Mouse (Mus musculus): Measurements from ENCODE around the gene 5730596B20Rik. TPM values are rescaled to one million over a fixed set of nuclear protein-coding genes. Genes with fewer than 3 reads are reported as not detected.
A peak's percentile ranks its signal among the peaks of the same experiment; 100 is the strongest.

The 5730596B20Rik gene
- total RNA-seq, 2 experiments from 2014 or later: 0.13 to 0.33 TPM

DNA sequence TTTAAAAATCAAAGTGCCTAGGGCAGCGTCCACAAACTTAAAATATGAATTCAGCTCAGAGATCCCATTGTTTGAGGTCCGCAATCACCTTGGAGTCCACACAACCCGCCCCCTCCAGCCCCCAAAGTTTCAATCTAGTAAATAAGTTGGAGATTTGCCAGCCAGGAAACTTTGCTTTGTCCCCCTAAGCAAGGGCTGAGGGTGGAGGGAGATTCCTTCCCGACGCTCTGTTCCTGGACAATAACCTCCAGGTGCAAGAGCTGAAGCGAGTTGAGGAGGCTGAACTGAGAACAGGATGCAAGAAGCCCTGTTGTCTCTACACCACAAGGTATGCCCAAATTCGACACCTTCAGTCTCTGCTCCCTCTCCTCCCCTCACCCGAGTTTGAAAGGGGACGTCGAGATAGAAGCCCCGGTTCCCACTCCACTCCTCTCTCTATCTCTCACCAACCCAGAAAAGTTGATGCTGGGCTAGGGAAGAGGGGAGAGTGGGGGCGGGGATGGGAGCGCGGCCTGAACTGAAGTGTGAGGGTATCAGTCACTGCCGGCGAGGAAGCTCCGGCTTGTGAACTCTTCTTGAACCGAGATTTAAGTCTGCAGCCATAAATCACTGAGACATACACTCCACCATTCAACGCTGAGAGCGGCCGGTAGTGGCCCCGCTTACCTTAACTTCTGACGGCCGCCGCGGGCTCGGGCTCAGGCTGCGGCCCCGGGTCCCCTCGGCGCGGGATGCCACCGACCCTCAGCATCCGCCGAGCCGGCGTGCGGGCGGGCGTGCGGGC lies 2.1 kb upstream of the 5730596B20Rik start:
- no peak for DNase-seq (ENCODE audit: low spot score in 2 of 2)

DNA sequence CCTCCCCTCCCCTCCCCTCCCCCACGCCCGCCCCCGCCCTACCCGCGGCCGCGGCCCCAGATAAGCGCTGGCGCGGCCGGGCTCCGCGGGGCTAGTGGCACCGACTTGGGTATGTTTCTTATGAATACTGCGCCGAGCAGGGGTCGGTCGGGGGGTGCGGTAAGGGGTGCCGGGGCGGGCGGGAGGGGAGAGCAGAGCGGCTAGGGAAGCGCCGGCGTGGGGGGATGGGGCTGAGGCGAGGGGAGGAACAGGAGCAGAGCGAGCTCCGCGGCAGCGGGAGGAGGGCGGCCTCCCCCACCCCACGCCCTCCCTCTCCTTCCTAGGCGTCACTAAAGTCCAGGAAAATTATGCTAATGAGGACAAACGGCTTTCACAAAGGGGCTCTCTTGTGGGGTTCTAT lies 1.4 kb upstream of the 5730596B20Rik start:
- peak in 1 of 2 experiments; percentile 51 for DNase-seq (ENCODE audit: low spot score in 2 of 2)

GRCm38 (mm10) chr6:52176391-52176790 lies 907 bp upstream of the 5730596B20Rik start:
- DNase-seq (ENCODE audit: low spot score in 2 of 2): no peak

DNA sequence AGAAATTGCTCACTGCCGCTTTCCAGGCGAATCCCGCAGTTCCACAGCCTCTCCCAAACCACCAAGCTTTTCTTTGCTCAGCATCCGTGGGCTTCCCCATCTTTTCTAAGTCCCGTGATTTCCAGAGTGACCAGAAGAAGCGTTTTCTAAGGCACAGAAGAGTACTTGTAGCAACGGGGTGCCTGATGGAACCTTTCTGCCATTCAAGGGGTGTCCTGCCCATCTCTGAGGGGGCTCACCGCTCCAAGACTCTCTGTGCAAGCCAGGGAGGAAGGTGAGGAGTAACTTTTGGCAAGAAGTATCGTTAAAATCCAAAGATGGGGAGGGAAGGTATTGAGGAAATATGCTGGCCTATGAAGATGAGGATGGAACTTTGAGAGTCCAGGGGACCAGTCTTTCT lies 508 bp downstream of the 5730596B20Rik start:
- no peak for DNase-seq (ENCODE audit: low spot score in 2 of 2)

DNA sequence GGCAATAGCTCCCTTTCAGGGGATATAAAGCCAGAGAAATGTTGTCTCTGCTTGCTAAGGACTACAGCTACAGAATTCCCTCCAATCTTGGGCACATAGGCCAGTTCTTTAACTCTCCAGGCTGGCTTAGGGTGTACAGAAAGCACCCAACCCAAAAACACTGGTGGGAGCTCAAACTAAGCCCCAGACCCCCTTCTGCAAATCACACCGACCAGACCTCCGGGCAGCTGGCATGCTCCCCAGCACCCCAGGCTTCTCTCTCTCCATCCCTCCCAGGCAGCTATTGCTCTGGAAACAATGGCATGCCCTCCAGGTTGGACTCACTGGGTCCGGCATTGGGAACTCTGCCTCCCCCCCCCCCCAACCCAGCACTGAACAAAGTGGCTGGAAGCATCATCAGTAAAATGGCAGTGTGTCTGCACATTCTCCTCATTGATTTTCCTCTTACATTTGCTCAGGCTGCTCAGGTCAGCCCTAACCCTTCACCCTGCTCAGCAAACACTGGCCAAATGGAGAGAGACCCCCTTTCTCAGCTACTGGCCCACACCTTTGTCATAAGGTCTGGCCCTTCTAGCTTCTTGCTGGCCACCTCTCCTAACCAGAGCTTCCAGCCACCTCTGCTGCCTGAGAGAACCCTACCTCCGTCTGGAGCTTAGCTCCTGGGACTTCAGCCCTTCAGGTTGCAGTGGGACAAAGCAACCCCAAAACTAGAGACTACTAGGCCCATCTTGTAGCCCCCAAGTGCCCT lies 1.8 kb downstream of the 5730596B20Rik start:
- peak in 1 of 2 experiments; percentile 15 for DNase-seq (ENCODE audit: low spot score in 2 of 2)

DNA sequence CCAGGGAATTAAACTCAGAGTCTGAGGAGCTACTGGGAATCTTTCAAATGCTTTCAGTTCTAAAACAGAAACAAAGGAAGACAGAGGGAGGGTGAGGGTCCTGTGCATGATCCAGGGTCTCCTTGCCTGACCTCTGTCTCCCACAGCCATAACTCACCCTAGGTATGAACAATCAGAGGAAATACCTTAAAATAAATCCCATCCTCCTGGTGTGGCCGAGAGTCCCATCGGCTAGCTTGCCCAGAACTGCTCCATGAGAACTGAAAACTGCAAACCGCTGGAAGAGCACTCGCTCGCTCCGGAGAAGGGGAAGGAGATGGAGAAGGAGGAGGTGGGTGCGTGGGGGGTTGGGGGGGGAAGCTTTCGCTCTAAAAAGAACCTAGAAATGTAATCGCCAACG lies 2.4 kb downstream of the 5730596B20Rik start:
- DNase-seq (ENCODE audit: low spot score in 2 of 2): peak in 1 of 2 experiments; percentile 17

- peak in 1 of 2 experiments; percentile 17 for DNase-seq (ENCODE audit: low spot score in 2 of 2)
Measured at GRCm38 (mm10) chr6:52180213-52180710, 3.0 kb downstream of the 5730596B20Rik start.

DNA sequence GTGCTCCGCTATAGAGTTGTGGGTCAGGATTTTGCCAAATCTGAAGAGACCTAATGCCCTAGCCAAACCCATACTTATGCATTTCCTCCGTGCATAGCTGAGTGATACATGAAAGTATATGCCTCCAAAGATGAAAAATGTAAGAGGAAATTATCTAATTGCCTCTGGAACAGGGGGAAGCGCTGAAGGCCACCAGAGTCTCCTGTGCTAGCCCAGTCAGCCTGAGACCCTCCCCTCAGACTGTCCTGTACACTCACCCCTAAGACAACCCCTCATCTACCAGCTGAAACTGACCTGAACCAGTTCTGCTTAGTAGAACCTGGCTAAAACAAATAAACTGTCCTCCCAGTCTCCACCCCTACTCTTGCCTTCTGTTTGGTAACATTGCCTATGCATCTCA lies 3.4 kb downstream of the 5730596B20Rik start:
- DNase-seq (ENCODE audit: low spot score in 2 of 2): no peak

- no peak for DNase-seq (ENCODE audit: low spot score in 2 of 2)
Measured at GRCm38 (mm10) chr6:52182030-52182429, 4.7 kb downstream of the 5730596B20Rik start.

- DNase-seq (ENCODE audit: low spot score in 2 of 2): no peak
Measured at GRCm38 (mm10) chr6:52182793-52183192, 5.5 kb downstream of the 5730596B20Rik start.

DNA sequence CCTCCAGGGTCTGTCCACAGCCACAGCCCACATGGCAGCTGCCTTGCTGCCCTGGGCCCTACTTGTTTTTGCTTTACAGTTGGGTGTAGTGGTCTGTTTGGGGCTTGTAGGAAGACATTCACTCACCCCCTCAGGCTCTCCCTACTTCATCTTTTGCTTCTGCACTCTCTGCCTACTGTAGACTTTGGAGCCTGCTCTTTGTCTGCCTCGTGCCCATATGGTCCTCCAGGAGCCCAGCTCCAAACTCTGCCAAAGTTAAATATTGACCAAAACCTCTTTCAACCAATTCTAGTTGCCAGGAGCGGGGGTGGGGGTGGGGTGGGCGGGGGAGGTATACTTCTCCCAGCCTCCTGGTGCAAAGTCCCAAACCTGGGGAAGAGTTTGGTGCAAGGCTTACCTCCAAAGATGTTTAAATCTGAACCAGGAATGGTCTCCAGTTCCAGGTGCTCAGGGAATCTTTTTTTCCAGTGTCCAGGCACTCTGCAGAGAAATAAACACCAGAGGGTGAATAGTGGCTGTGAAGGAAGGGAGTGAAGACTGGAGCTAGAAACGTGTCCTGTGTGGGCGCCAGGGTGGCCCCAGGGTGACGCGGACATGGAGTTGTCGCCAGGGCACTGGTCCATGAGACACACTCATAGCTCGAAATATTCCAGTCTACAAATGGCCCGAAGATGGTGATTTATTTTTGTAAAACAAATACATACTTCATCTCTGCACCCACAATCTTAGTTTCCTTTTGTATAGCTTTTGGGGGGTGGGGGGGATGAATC lies 6.2 kb downstream of the 5730596B20Rik start:
- peak in 1 of 2 experiments; percentile 24 for DNase-seq (ENCODE audit: low spot score in 2 of 2)

DNA sequence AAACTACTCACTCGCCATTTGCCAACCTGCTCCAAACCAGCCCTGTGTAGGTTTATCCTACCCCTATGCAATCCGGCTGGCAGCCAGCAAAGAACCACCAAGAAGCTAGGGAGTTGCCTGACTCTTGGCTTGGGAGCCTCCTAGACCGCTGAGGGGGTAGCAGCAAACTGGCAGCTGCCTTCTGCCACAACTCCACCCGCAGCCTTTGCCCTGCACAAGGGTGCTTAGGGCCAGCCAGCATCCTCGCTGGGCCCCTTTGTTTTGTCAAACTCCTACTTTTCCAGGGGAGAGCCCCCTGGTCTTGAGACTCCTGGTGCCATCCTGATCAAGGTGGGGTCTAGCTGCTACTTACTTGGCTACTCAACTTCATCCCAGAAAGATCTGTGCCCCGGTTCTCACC lies 7.4 kb downstream of the 5730596B20Rik start:
- DNase-seq (ENCODE audit: low spot score in 2 of 2): peak in 1 of 2 experiments; percentile 23

GRCm38 (mm10) chr6:52185222-52185621 lies 7.9 kb downstream of the 5730596B20Rik start:
- peak in 1 of 2 experiments; percentile 22 for DNase-seq (ENCODE audit: low spot score in 2 of 2)

GRCm38 (mm10) chr6:52185834-52186233 lies 8.5 kb downstream of the 5730596B20Rik start:
- peak in 1 of 2 experiments; percentile 15 for DNase-seq (ENCODE audit: low spot score in 2 of 2)

GRCm38 (mm10) chr6:52186500-52186899 lies 9.2 kb downstream of the 5730596B20Rik start:
- no peak for DNase-seq (ENCODE audit: low spot score in 2 of 2)

DNA sequence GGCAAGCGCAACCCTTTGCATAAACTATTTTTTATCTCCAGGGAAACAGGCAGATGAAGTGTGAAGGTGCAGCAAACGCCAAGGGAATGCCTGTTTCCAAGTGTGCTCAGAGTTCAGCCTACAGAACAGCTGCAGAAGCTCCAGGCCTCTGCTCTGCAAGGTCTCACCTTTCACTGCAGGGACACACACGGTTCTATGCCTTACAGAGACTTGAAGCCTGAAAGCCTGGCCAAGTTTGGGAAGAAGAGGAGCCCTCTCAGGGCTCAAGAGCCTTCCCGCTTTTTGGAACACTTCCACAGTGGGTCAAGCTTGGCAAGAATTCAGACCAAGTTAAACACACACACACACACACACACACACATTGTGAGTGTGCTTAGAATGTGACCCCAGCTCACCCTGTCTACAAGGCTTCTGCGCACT lies 11.9 kb downstream of the 5730596B20Rik start:
- DNase-seq (ENCODE audit: low spot score in 2 of 2): peak in 1 of 2 experiments; percentile 15

DNA sequence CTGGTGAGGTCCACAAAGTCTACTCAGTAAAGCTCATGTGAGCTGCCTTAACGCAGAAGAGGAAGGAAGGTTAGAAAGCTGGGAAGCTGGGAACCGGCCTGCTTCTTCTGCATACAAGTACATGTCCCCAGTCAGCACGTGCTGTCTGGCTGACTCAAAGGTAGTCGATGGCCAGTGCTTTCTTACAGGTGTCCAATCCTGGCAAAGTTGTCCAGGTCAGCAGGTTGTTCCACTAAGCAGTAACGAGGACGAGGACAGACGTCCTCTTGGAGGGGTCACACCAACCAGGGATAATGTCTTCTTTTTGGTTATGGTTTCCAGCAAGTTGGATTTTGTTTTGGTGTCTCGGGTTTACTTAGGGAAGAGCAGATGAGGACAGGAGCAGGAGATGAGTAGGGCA lies 12.6 kb downstream of the 5730596B20Rik start:
- peak in 1 of 2 experiments; percentile 21 for DNase-seq (ENCODE audit: low spot score in 2 of 2)

DNA sequence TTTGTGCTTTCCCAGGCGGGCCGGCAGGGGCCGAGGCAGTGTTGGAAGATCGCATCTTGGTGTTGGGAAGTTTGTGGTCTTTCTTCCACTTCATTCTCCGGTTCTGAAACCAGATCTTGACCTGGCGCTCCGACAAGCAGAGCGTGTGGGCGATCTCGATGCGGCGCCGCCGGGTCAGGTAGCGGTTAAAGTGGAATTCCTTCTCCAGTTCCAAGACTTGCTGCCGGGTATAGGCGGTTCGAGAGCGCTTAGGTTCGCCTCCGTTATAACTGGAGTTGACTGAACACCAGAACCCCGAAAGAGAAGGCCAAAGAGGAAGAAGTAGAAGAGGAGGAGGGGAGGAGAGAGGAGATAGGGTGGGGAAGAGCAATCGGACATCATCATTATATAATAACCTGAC lies 13.1 kb downstream of the 5730596B20Rik start:
- peak in 1 of 2 experiments; percentile 30 for DNase-seq (ENCODE audit: low spot score in 2 of 2)

DNA sequence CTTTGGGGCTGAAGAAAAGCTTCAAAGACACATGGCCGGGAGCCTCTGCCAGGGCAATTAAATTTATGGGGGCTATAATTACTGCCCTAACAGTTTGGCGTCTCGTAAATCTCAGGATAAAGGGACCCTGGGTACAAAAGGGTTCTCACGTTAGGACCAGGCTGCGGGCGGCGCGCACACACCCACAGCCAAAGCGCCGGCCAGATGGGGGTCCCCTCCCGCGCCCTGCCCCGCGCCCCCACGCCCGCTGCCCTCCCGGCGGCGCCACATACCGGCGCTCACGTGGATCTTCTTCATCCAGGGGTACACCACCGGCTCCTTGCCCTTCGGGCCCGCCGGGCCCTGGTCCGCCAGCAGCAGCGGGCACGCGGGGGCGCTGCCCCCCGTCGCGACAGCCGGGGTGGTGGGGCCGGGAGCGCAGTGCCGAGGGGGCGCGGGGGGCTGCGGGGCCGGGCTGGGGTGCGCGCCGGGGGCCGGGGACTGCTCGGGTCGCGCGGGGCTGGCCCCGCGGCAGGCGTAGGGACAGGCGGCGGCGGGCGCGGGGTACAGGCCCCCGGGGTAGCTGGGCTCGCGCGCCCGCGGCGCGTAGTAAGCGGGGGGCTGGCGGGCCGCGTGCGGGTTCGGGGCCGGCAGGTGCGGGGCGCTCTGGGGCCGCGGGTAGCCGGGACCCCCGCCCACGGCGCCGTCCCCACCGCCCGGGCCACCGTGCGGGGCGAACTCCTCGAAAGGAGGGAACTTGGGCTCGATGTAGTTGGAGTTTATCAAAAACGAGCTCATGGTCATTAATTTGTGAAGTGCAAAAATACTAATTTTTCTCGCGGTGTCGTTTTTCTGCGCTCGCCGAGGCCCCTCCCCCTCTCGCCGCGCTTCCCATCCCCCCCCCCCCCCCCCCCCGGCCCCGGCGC lies 13.9 kb downstream of the 5730596B20Rik start, which contains the start of gene Hoxa4:
Gene Hoxa4, minus strand, starts transcription at position 848 of the 905 bp plus-strand sequence.
- DNase-seq (ENCODE audit: low spot score in 2 of 2): peak; percentile 42 to 46

All from adrenal gland, adult 18-20 months (tissue).